Mouse (Mus musculus) subcutaneous adipose tissue, adult 2 months (tissue): Measurements from ENCODE around the gene Gm47429. TPM values are rescaled to one million over a fixed set of nuclear protein-coding genes. Genes with fewer than 3 reads are reported as not detected.

Experiments used
- polyA plus RNA-seq: library from polyadenylated mRNA; depleted of rRNA; stranded (reverse); fragments of >200 nt; gene quantifications from 2 replicates; pipeline ENCODE4 v1.2.3, GENCODE M21; 2012; ENCODE audit warnings: low replicate concordance; rRNA removed

Gm47429 gene
- polyA plus RNA-seq, result not detected in 2 replicates

GRCm38 (mm10) chr13:50443812-50444211, at the start of gene Gm47429:
Gene Gm47429, minus strand, starts transcription at chr13:50443912.

DNA sequence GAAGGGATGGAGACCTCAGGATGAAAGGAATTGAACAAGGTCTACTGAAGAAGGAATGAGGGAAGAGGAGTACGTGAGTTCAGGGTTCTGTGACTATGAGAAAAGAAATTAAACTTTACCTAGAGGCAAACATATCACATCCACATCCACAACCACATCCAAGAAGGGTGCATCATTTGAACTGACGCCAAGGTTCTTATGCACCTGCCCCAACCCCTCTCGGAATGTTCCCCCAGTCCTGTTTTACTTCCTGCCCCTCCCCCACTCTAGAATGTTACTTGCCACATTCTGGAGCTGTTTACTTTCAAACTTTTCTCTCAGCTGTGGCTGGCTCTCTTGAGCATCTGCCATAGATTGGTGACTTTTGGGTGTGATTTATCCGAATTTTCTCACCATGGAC, 23.3 kb upstream of the Gm47429 start, which contains the start of gene Nutm2:
TSS of gene Nutm2 (plus strand) at position 301 of the 400 bp plus-strand sequence.

DNA sequence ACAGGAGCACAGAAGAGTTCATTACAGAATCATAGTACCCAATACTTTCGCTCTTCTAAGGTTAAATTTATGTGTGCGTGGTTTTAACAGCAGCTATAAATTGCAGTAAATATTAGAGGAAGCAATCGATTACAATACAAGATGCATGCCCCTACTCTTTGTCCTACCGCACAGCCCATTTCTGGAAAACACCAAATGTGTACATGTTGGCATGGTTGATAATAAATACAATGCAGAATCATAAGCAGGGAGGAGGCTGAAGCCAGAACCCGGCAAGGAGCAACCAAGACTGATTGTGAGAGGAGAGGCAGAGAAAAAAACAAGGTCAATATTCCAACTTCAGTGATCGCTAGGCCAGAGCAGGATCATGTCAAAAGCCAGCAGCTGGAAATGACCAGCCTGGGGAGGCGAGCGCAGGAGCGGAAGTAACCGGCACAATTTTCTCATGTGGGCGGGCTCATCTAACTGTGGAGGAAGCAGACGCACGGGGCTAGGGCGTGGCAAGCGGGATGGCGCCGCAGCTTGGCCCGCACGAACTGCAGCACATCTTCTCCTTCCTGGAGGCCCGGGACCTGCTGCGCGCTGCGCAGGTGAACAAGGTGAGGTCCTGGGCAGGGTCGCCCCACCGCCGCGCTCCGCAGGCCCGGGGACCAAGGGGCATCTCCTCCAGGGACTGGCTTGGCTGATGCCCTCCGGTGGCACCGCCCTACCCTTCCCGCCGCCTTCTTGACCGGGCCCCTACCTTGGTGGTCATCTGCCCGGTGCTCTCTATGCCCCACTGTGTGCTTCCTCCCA, 26.1 kb downstream of the Gm47429 start, which contains the start of gene Fbxw17:
TSS of gene Fbxw17 (plus strand) at position 476 of the 795 bp plus-strand sequence.

Other genes starting within 250 kb of the Gm47429 start
- gene Gm906, start 193.6 kb downstream of the Gm47429 start, polyA plus RNA-seq, result not detected in 2 replicates
- gene Fbxw17, start 26.0 kb downstream of the Gm47429 start, polyA plus RNA-seq, result 39.9 and 85.7 TPM in 2 replicates
- not detected in 2 replicates for gene Nutm2, start 23.4 kb upstream of the Gm47429 start, polyA plus RNA-seq
- not detected in 2 replicates for gene Gm904, start 199.3 kb upstream of the Gm47429 start, polyA plus RNA-seq